Mouse (Mus musculus) CH12.LX (cell line): ENCODE results near the gene Jmjd1c. TPM values are rescaled to one million over a fixed set of nuclear protein-coding genes. Genes with fewer than 3 reads are reported as not detected.

Experiments
- DNase-seq: peaks from one replicate; pipeline ENCODE4 v3.0.0-alpha.2; 2013; ENCODE audit errors: extremely low read depth
- H3K27ac ChIP-seq: 2 replicates; pipeline ENCODE4 v1.5.1; 2012; ENCODE audit warnings: low read depth, mild to moderate bottlenecking, control low read depth, moderate library complexity; ENCODE audit not compliant: insufficient read depth
- H3K27me3 ChIP-seq: replicated peaks from 2 replicates; pipeline ENCODE3; 2012; ENCODE audit warnings: inconsistent platforms
- H3K36me3 ChIP-seq, 2 experiments: replicated peaks in 1 of 2; 2 replicates each; pipeline versions ENCODE3 to v1.6.1; 2012; ENCODE audit warnings: inconsistent platforms in 1 of 2, low read length in 1 of 2, mild to moderate bottlenecking in 1 of 2, mixed read lengths in 1 of 2, moderate library complexity in 1 of 2; ENCODE audit not compliant: control insufficient read depth in 1 of 2, insufficient read depth in 1 of 2
- H3K4me1 ChIP-seq, 2 experiments: 2 replicates each; pipeline ENCODE4 v1.6.1; 2012; ENCODE audit warnings: inconsistent platforms in 1 of 2, moderate library complexity in 1 of 2; ENCODE audit not compliant: insufficient read depth in 2 of 2, control insufficient read depth in 1 of 2
- H3K4me2 ChIP-seq: 2 replicates; pipeline ENCODE4 v1.6.1; 2012; ENCODE audit warnings: low read depth, mild to moderate bottlenecking, control low read depth; ENCODE audit not compliant: poor library complexity, insufficient read depth, severe bottlenecking
- H3K4me3 ChIP-seq, 3 experiments: fragments of 150-350 bp in 1 of 3; sonication (generic) in 1 of 3; replicated peaks in 1 of 3; 2 replicates each; pipeline versions ENCODE3 to v1.5.1; 2011 to 2012; ENCODE audit warnings: low read depth in 2 of 3, low read length in 2 of 3, mild to moderate bottlenecking in 2 of 3, moderate library complexity in 2 of 3, control low read depth in 1 of 3, improper control_type of control experiment in 1 of 3, inconsistent platforms in 1 of 3, mixed read lengths in 1 of 3; ENCODE audit not compliant: poor library complexity in 1 of 3
- H3K79me2 ChIP-seq: replicated peaks from 2 replicates; pipeline ENCODE4 v1.6.1; 2012; ENCODE audit warnings: mild to moderate bottlenecking, moderate library complexity; ENCODE audit not compliant: control insufficient read depth, poor library complexity, insufficient read depth, severe bottlenecking; ENCODE audit errors: extremely low read depth
- H3K9ac ChIP-seq: 2 replicates; pipeline ENCODE4 v1.6.1; 2012; ENCODE audit warnings: low read depth, mild to moderate bottlenecking, control low read depth, moderate library complexity; ENCODE audit not compliant: insufficient read depth
- H3K9me3 ChIP-seq: replicated peaks from 2 replicates; pipeline ENCODE3; 2012; ENCODE audit warnings: low read length, inconsistent platforms, mixed read lengths
- CHD1 ChIP-seq: IDR thresholded peaks from 2 replicates; pipeline ENCODE4 v1.6.1; 2012; ENCODE audit warnings: low read depth, low read length, improper control_type of control experiment, inconsistent platforms
- CHD2 ChIP-seq: IDR thresholded peaks from 2 replicates; pipeline ENCODE4 v1.6.1; 2011; ENCODE audit warnings: low read length, improper control_type of control experiment
- ELF1 ChIP-seq: IDR thresholded peaks from 2 replicates; pipeline ENCODE4 v1.6.1; 2014; ENCODE audit warnings: low read depth, mild to moderate bottlenecking, inconsistent platforms, low read length, improper control_type of control experiment
- ETS1 ChIP-seq: conservative IDR thresholded peaks from 2 replicates; pipeline ENCODE4 v1.6.1; 2012; ENCODE audit warnings: low read depth, mild to moderate bottlenecking, inconsistent platforms, low read length, improper control_type of control experiment, moderate library complexity
- HCFC1 ChIP-seq: IDR thresholded peaks from 2 replicates; pipeline ENCODE4 v1.6.1; 2012; ENCODE audit warnings: low read depth, mild to moderate bottlenecking, inconsistent platforms, low read length, improper control_type of control experiment
- KAT2A ChIP-seq: IDR thresholded peaks from 2 replicates; pipeline ENCODE4 v1.6.1; 2012; ENCODE audit warnings: low read length, improper control_type of control experiment, inconsistent platforms; ENCODE audit not compliant: insufficient replicate concordance
- MAX ChIP-seq: IDR thresholded peaks from 2 replicates; pipeline ENCODE4 v1.6.1; 2011; ENCODE audit warnings: low read length, improper control_type of control experiment
- MAZ ChIP-seq: IDR thresholded peaks from 2 replicates; pipeline ENCODE4 v1.6.1; 2012; ENCODE audit warnings: low read depth, mild to moderate bottlenecking, inconsistent platforms, low read length, improper control_type of control experiment, moderate library complexity
- MEF2A ChIP-seq: IDR thresholded peaks from 2 replicates; pipeline ENCODE4 v1.6.1; 2014; ENCODE audit warnings: low read depth, mild to moderate bottlenecking, inconsistent platforms, low read length, improper control_type of control experiment, borderline replicate concordance
- PAX5 ChIP-seq: IDR thresholded peaks from 2 replicates; pipeline ENCODE4 v1.6.1; 2012; ENCODE audit warnings: low read length, inconsistent platforms, mixed read lengths
- POLR2A ChIP-seq: IDR thresholded peaks from 2 replicates; pipeline ENCODE4 v1.6.1; 2011; ENCODE audit warnings: low read depth, mild to moderate bottlenecking, improper control_type of control experiment, low read length
- RAD21 ChIP-seq: IDR thresholded peaks from 2 replicates; pipeline ENCODE4 v1.6.1; 2011; ENCODE audit warnings: low read depth, mild to moderate bottlenecking, low read length, improper control_type of control experiment, moderate library complexity
- SMC3 ChIP-seq: IDR thresholded peaks from 2 replicates; pipeline ENCODE4 v1.6.1; 2011; ENCODE audit warnings: low read depth, low read length, improper control_type of control experiment
- TCF12 ChIP-seq: IDR thresholded peaks from 2 replicates; pipeline ENCODE4 v1.6.1; 2014; ENCODE audit warnings: low read depth, mild to moderate bottlenecking, inconsistent platforms, low read length, improper control_type of control experiment
- UBTF ChIP-seq: IDR thresholded peaks from 2 replicates; pipeline ENCODE4 v1.6.1; 2012; ENCODE audit warnings: low read depth, mild to moderate bottlenecking, inconsistent platforms, low read length, improper control_type of control experiment, moderate library complexity
- ZC3H11A ChIP-seq: IDR thresholded peaks from 2 replicates; pipeline ENCODE4 v1.6.1; 2012; ENCODE audit warnings: low read depth, mild to moderate bottlenecking, inconsistent platforms, low read length, improper control_type of control experiment
- ZMIZ1 ChIP-seq: IDR thresholded peaks from 2 replicates; pipeline ENCODE4 v1.6.1; 2012; ENCODE audit warnings: low read depth, mild to moderate bottlenecking, inconsistent platforms, low read length, improper control_type of control experiment
- ZNF384 ChIP-seq: IDR thresholded peaks from 2 replicates; pipeline ENCODE4 v1.6.1; 2012; ENCODE audit warnings: low read depth, low read length, improper control_type of control experiment, inconsistent platforms
- dilution Hi-C: fragments of 300-500 bp; cut with MboI; formaldehyde crosslinking; loops from 2 replicates; pipeline ENCODE4 v1.14.3; 2020; ENCODE audit warnings: low sequenced_read_pairs; ENCODE audit not compliant: extremely low pct_unique_long_range_greater_than_20kb, extremely low pct_ligation_motif_present
- in situ Hi-C: fragments of 300-500 bp; cut with MboI; formaldehyde crosslinking; loops from 3 replicates; pipeline ENCODE4 v1.14.3; 2019; ENCODE audit warnings: low sequenced_read_pairs, low pct_ligation_motif_present, low pct_unique_long_range_greater_than_20kb, mixed read lengths
- polyA plus RNA-seq: library from polyadenylated mRNA; unstranded; fragments of >175 nt; gene quantifications from 2 replicates; pipeline ENCODE4 v1.2.1, GENCODE M21; 2012; ENCODE audit warnings: low read depth; ENCODE audit not compliant: insufficient read length
- total RNA-seq, 2 experiments: library from RNA; depleted of rRNA; stranded (reverse); fragments of 300-350 nt in 1 of 2; fragments of >200 nt in 1 of 2; gene quantifications; 2 replicates each; pipeline ENCODE4 v1.2.3; 2012 to 2014

Jmjd1c gene
- total and polyA plus RNA-seq, 3 experiments: 41.2 to 50.1 (median 41.6) TPM

GRCm38 (mm10) chr10:67302340-67302739, 206.4 kb downstream of the Jmjd1c start:
- in situ Hi-C loops: loop anchor here (10.0 to 25.0 kb wide), 2 partner anchors 235 to 398 kb away; partner anchors contain the start of genes Ado and Egr2
- Histone ChIP-seq H3K9me3 (peaks cover 2% of the 10 kb centered on the region), H3K4me1 (peaks cover 6 to 36% of the 10 kb centered on the region in 2 experiments; a peak in 3 of 4 replicates), H3K4me2 (no peak overlapping the region), H3K9ac (no peak overlapping the region), H3K79me2 (peaks cover 58% of the 10 kb centered on the region), H3K4me3 (no peak overlapping the region), H3K27me3 (no peaks in the 10 kb centered on the region), H3K36me3 (peaks cover 33 to 59% of the 10 kb centered on the region in 2 experiments), H3K27ac (no peak overlapping the region)
- TF ChIP-seq PAX5 (no peak), ZNF384 (no peak), CHD2 (no peak), UBTF (no peak), HCFC1 (no peak), CHD1 (no peak), SMC3 (no peak), MAX (no peak), MEF2A (no peak), ZC3H11A (no peak), POLR2A (no peak), TCF12 (no peak), MAZ (no peak), ETS1 (no peak), ELF1 (no peak), KAT2A (no peak), RAD21 (no peak), ZMIZ1 (no peak)
- dilution Hi-C loops: no loop called here
- no peak for DNase-seq

Other genes starting within 250 kb of the Jmjd1c start
- 20.3 and 23.2 TPM in 2 replicates for gene Reep3, start 820 bp downstream of the Jmjd1c start, total RNA-seq (2012; rRNA removed)
- gene Reep3, start 820 bp downstream of the Jmjd1c start, total RNA-seq (2014; rRNA removed): 20.0 and 23.3 TPM in 2 replicates
- 20.5 and 21.8 TPM in 2 replicates for gene Reep3, start 820 bp downstream of the Jmjd1c start, polyA plus RNA-seq
- gene Nrbf2, start 189.2 kb downstream of the Jmjd1c start, total RNA-seq (2012; rRNA removed): 17.8 and 18.8 TPM in 2 replicates
- 16.6 and 16.9 TPM in 2 replicates for gene Nrbf2, start 189.2 kb downstream of the Jmjd1c start, total RNA-seq (2014; rRNA removed)
- gene Nrbf2, start 189.2 kb downstream of the Jmjd1c start, polyA plus RNA-seq: 28.9 and 33.0 TPM in 2 replicates